Mouse (Mus musculus): ENCODE measurements at regions not wholly inside any gene's neighbourhood (a gene's known extent, or its start where the extent isn't known, plus 50 kb on each side); places are given as distances from the start of the nearest gene placed in this dataset.

GRCm38 (mm10) chr15:85663757-85664431 is 70.9 kb upstream of the Ppara start:
- Histone ChIP-seq H3K27me3 (ENCODE audit: control insufficient read depth, insufficient read depth, low read length) (peaks cover 63% of the 10 kb centered on the region), H3K36me3 (ENCODE audit: control insufficient read depth, insufficient read depth, low read length) (no peaks in the 10 kb centered on the region), H3K4me2 (no peak overlapping the region), H3K9ac (ENCODE audit: low read depth, low read length) (no peak overlapping the region), H3K4me1 (ENCODE audit: control insufficient read depth, insufficient read depth, low read length) (peaks cover 2% of the 10 kb centered on the region; the same call in 1 of the 2 replicates), H3K27ac (ENCODE audit: low read depth, low read length) (no peak overlapping the region), H3K9me3 (replicated peaks; ENCODE audit: control insufficient read depth, low read length) (no peaks in the 10 kb centered on the region), H3K4me3 (ENCODE audit: low read depth, low read length) (no peak overlapping the region)
- ATAC-seq (replicated peaks; ENCODE audit: insufficient number of reproducible peaks, low FRiP score, low TSS enrichment): no peak
- WGBS (ENCODE audit: insufficient replicate concordance): 85% methylated on average over 17 of the region's 17 CpGs

- 76% methylated on average over 10 of the region's 10 CpGs for WGBS (ENCODE audit: insufficient replicate concordance)
- no peak overlapping the region for H3K27ac ChIP-seq (ENCODE audit: low read depth, low read length)
- H3K36me3 ChIP-seq (ENCODE audit: control insufficient read depth, insufficient read depth, low read length): no peaks in the 10 kb centered on the region
- no peak for ATAC-seq (replicated peaks; ENCODE audit: insufficient number of reproducible peaks, low FRiP score, low TSS enrichment)
- no peak overlapping the region for H3K4me3 ChIP-seq (ENCODE audit: low read depth, low read length)
- H3K9ac ChIP-seq (ENCODE audit: low read depth, low read length): no peak overlapping the region
- H3K4me2 ChIP-seq: no peak overlapping the region
- H3K9me3 ChIP-seq (replicated peaks; ENCODE audit: control insufficient read depth, low read length): no peaks in the 10 kb centered on the region
- H3K27me3 ChIP-seq (ENCODE audit: control insufficient read depth, insufficient read depth, low read length): peaks cover 64% of the 10 kb centered on the region
- peaks cover 2% of the 10 kb centered on the region; the same call in 1 of the 2 replicates for H3K4me1 ChIP-seq (ENCODE audit: control insufficient read depth, insufficient read depth, low read length)
Measured at GRCm38 (mm10) chr15:85664432-85664828, 70.4 kb upstream of the Ppara start.

- Histone ChIP-seq H3K9me3 (replicated peaks; ENCODE audit: control insufficient read depth, low read length) (no peaks in the 10 kb centered on the region), H3K9ac (ENCODE audit: low read depth, low read length) (no peak overlapping the region), H3K27me3 (ENCODE audit: control insufficient read depth, insufficient read depth, low read length) (peaks cover 67% of the 10 kb centered on the region), H3K4me1 (ENCODE audit: control insufficient read depth, insufficient read depth, low read length) (peaks cover 8% of the 10 kb centered on the region; the same call in 1 of the 2 replicates), H3K27ac (ENCODE audit: low read depth, low read length) (no peak overlapping the region), H3K4me2 (no peak overlapping the region), H3K4me3 (ENCODE audit: low read depth, low read length) (no peak overlapping the region), H3K36me3 (ENCODE audit: control insufficient read depth, insufficient read depth, low read length) (no peaks in the 10 kb centered on the region)
- ATAC-seq (replicated peaks; ENCODE audit: insufficient number of reproducible peaks, low FRiP score, low TSS enrichment): no peak
- WGBS (ENCODE audit: insufficient replicate concordance): 75% methylated on average over 12 of the region's 12 CpGs
Measured at GRCm38 (mm10) chr15:85665181-85665821, 69.5 kb upstream of the Ppara start.

- Histone ChIP-seq H3K4me2 (no peak overlapping the region), H3K36me3 (ENCODE audit: control insufficient read depth, insufficient read depth, low read length) (no peaks in the 10 kb centered on the region), H3K27me3 (ENCODE audit: control insufficient read depth, insufficient read depth, low read length) (peaks cover 67% of the 10 kb centered on the region), H3K27ac (ENCODE audit: low read depth, low read length) (no peak overlapping the region), H3K9me3 (replicated peaks; ENCODE audit: control insufficient read depth, low read length) (no peaks in the 10 kb centered on the region), H3K4me1 (ENCODE audit: control insufficient read depth, insufficient read depth, low read length) (peaks cover 5% of the 10 kb centered on the region; the same call in 1 of the 2 replicates), H3K4me3 (ENCODE audit: low read depth, low read length) (no peak overlapping the region), H3K9ac (ENCODE audit: low read depth, low read length) (no peak overlapping the region)
- no peak for ATAC-seq (replicated peaks; ENCODE audit: insufficient number of reproducible peaks, low FRiP score, low TSS enrichment)
- 63% methylated on average over 9 of the region's 9 CpGs for WGBS (ENCODE audit: insufficient replicate concordance)
Measured at GRCm38 (mm10) chr15:85666496-85666895, 68.3 kb upstream of the Ppara start.

GRCm38 (mm10) chr15:85667381-85667791 is 67.4 kb upstream of the Ppara start:
- Histone ChIP-seq H3K4me2 (no peak overlapping the region), H3K27ac (ENCODE audit: low read depth, low read length) (no peak overlapping the region), H3K4me3 (ENCODE audit: low read depth, low read length) (no peak overlapping the region), H3K9ac (ENCODE audit: low read depth, low read length) (no peak overlapping the region), H3K9me3 (replicated peaks; ENCODE audit: control insufficient read depth, low read length) (no peaks in the 10 kb centered on the region), H3K36me3 (ENCODE audit: control insufficient read depth, insufficient read depth, low read length) (no peaks in the 10 kb centered on the region), H3K4me1 (ENCODE audit: control insufficient read depth, insufficient read depth, low read length) (peaks cover 5% of the 10 kb centered on the region; the same call in 1 of the 2 replicates), H3K27me3 (ENCODE audit: control insufficient read depth, insufficient read depth, low read length) (peaks cover 67% of the 10 kb centered on the region)
- no peak for ATAC-seq (replicated peaks; ENCODE audit: insufficient number of reproducible peaks, low FRiP score, low TSS enrichment)
- 67% methylated on average over 12 of the region's 12 CpGs for WGBS (ENCODE audit: insufficient replicate concordance)

GRCm38 (mm10) chr15:85667906-85668590 is 66.7 kb upstream of the Ppara start:
- Histone ChIP-seq H3K27ac (ENCODE audit: low read depth, low read length) (no peak overlapping the region), H3K9ac (ENCODE audit: low read depth, low read length) (no peak overlapping the region), H3K4me3 (ENCODE audit: low read depth, low read length) (no peak overlapping the region), H3K27me3 (ENCODE audit: control insufficient read depth, insufficient read depth, low read length) (peaks cover 72% of the 10 kb centered on the region), H3K36me3 (ENCODE audit: control insufficient read depth, insufficient read depth, low read length) (no peaks in the 10 kb centered on the region), H3K4me1 (ENCODE audit: control insufficient read depth, insufficient read depth, low read length) (peaks cover 5% of the 10 kb centered on the region; the same call in 1 of the 2 replicates), H3K9me3 (replicated peaks; ENCODE audit: control insufficient read depth, low read length) (no peaks in the 10 kb centered on the region), H3K4me2 (no peak overlapping the region)
- ATAC-seq (replicated peaks; ENCODE audit: insufficient number of reproducible peaks, low FRiP score, low TSS enrichment): no peak
- WGBS (ENCODE audit: insufficient replicate concordance): 79% methylated on average over 7 of the region's 7 CpGs

- H3K4me2 ChIP-seq: no peak overlapping the region; the same call in 1 of the 2 replicates
- H3K36me3 ChIP-seq (ENCODE audit: control insufficient read depth, insufficient read depth, low read length): no peaks in the 10 kb centered on the region
- H3K27me3 ChIP-seq (ENCODE audit: control insufficient read depth, insufficient read depth, low read length): peaks cover 73% of the 10 kb centered on the region
- no peak for ATAC-seq (replicated peaks; ENCODE audit: insufficient number of reproducible peaks, low FRiP score, low TSS enrichment)
- H3K9ac ChIP-seq (ENCODE audit: low read depth, low read length): no peak overlapping the region
- no peaks in the 10 kb centered on the region for H3K9me3 ChIP-seq (replicated peaks; ENCODE audit: control insufficient read depth, low read length)
- WGBS (ENCODE audit: insufficient replicate concordance): 63% methylated on average over 9 of the region's 9 CpGs
- no peak overlapping the region for H3K4me3 ChIP-seq (ENCODE audit: low read depth, low read length)
- H3K4me1 ChIP-seq (ENCODE audit: control insufficient read depth, insufficient read depth, low read length): peaks cover 5% of the 10 kb centered on the region; the same call in 1 of the 2 replicates
- H3K27ac ChIP-seq (ENCODE audit: low read depth, low read length): no peak overlapping the region
Measured at GRCm38 (mm10) chr15:85668871-85669651, 65.7 kb upstream of the Ppara start.

- peaks cover 5% of the 10 kb centered on the region; the same call in 1 of the 2 replicates for H3K4me1 ChIP-seq (ENCODE audit: control insufficient read depth, insufficient read depth, low read length)
- peaks cover 77% of the 10 kb centered on the region for H3K27me3 ChIP-seq (ENCODE audit: control insufficient read depth, insufficient read depth, low read length)
- peak overlapping the region; percentile 81; the same call in 1 of the 2 replicates for H3K9ac ChIP-seq (ENCODE audit: low read depth, low read length)
- peak overlapping the region; percentile 93 for H3K4me2 ChIP-seq
- peak overlapping the region; percentile 78 for H3K4me3 ChIP-seq (ENCODE audit: low read depth, low read length)
- no peaks in the 10 kb centered on the region for H3K36me3 ChIP-seq (ENCODE audit: control insufficient read depth, insufficient read depth, low read length)
- ATAC-seq (replicated peaks; ENCODE audit: insufficient number of reproducible peaks, low FRiP score, low TSS enrichment): no peak
- no peak overlapping the region for H3K27ac ChIP-seq (ENCODE audit: low read depth, low read length)
- H3K9me3 ChIP-seq (replicated peaks; ENCODE audit: control insufficient read depth, low read length): no peaks in the 10 kb centered on the region
- WGBS (ENCODE audit: insufficient replicate concordance): 32% methylated on average over 15 of the region's 15 CpGs
Measured at GRCm38 (mm10) chr15:85669652-85670175, 65.1 kb upstream of the Ppara start.

Data from heart, embryonic 11.5 days (tissue).